Mouse (Mus musculus) liver, embryonic 11.5 days (tissue): ENCODE measurements around the gene Erlec1. TPM values are rescaled to one million over a fixed set of nuclear protein-coding genes. Genes with fewer than 3 reads are reported as not detected.

Experiments
- ATAC-seq: fragments of 200-750 bp; cut with Nextera tagmentation; replicated peaks from 2 replicates; pipeline ENCODE4 v1.8.0; 2017; ENCODE audit warnings: moderate number of reproducible peaks, mild to moderate bottlenecking, moderate TSS enrichment, moderate library complexity; ENCODE audit not compliant: low FRiP score
- DNase-seq: peaks from one replicate; pipeline ENCODE4 v3.0.0-alpha.2; 2017; ENCODE audit warnings: low spot score
- H3K27ac ChIP-seq: fragments of 300-500 bp; sonication (generic); 2 replicates; pipeline ENCODE4 v1.5.1; 2014; ENCODE audit warnings: mild to moderate bottlenecking, low read depth, low read length, control low read depth
- H3K27me3 ChIP-seq: fragments of 300-500 bp; sonication (generic); replicated peaks from 2 replicates; pipeline ENCODE4 v1.6.1; 2014; ENCODE audit warnings: low read length, mixed read lengths; ENCODE audit not compliant: control insufficient read depth, insufficient read depth
- H3K36me3 ChIP-seq: fragments of 300-500 bp; sonication (generic); 2 replicates; pipeline ENCODE4 v1.6.1; 2014; ENCODE audit warnings: mild to moderate bottlenecking, low read length, moderate library complexity, mixed read lengths; ENCODE audit not compliant: control insufficient read depth, insufficient read depth
- H3K4me1 ChIP-seq: fragments of 300-500 bp; sonication (generic); replicated peaks from 2 replicates; pipeline ENCODE4 v1.6.1; 2014; ENCODE audit warnings: low read length, mixed read lengths; ENCODE audit not compliant: control insufficient read depth, insufficient read depth
- H3K4me2 ChIP-seq: fragments of 300-500 bp; sonication (generic); 2 replicates; pipeline ENCODE4 v1.6.1; 2014; ENCODE audit warnings: mild to moderate bottlenecking, control low read depth, moderate library complexity
- H3K4me3 ChIP-seq: fragments of 300-500 bp; sonication (generic); 2 replicates; pipeline ENCODE4 v1.5.1; 2014; ENCODE audit warnings: low read depth, low read length, control low read depth
- H3K9ac ChIP-seq: fragments of 300-500 bp; sonication (generic); 2 replicates; pipeline ENCODE4 v1.6.1; 2014; ENCODE audit warnings: low read depth, low read length, control low read depth
- H3K9me3 ChIP-seq: fragments of 300-500 bp; sonication (generic); 2 replicates; pipeline ENCODE4 v1.6.1; 2016; ENCODE audit warnings: low read length, inconsistent platforms, mixed read lengths; ENCODE audit not compliant: control insufficient read depth
- WGBS: fragments of 180-500 bp; shearing (Covaris S2); extraction: QIAGEN DNeasy Blood & Tissue Kit; methylation state at CpG from one replicate; pipeline ENCODE4 v1.1.7; 2014; 5-methylcytosine and 5-hydroxymethylcytosine counted together
- polyA plus RNA-seq: library from polyadenylated mRNA; unstranded; fragments of >200 nt; fragmentation: Nextera tagmentation; extraction: Ambion mirVana; gene quantifications from 2 replicates; pipeline ENCODE4 v1.2.1, GENCODE M21; 2014

Erlec1 gene
- polyA plus RNA-seq, 1 experiment from 2014 or later = 8.1 TPM

DNA sequence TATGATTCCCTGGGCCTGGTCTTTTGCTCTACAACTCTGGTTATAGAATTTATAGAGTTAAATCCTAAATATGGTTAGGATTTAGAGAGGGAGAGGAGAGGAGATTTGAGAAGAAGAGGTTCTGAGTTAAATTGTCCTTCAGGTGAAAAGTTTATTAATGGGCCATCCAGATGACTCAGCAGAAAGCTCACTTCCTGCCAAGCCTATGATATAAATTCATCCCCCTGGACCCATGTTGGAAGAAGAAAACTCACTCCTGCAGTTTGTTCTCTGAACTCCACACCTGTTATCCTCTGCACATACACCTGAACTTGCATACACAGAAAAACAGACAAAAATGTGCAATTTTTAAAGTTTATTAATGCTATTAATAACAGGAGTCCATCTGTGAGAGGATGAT, 54.8 kb downstream of the Erlec1 start:
- no peaks in the 10 kb centered on the region for H3K9me3 ChIP-seq
- no peak overlapping the region for H3K9ac ChIP-seq
- H3K27me3 ChIP-seq = no peaks in the 10 kb centered on the region
- DNase-seq (no peak), ATAC-seq (no peak)
- H3K27ac ChIP-seq = no peak overlapping the region
- H3K4me1 ChIP-seq = no peaks in the 10 kb centered on the region
- H3K36me3 ChIP-seq = no peaks in the 10 kb centered on the region
- no peak overlapping the region for H3K4me3 ChIP-seq
- no peak overlapping the region for H3K4me2 ChIP-seq

DNA sequence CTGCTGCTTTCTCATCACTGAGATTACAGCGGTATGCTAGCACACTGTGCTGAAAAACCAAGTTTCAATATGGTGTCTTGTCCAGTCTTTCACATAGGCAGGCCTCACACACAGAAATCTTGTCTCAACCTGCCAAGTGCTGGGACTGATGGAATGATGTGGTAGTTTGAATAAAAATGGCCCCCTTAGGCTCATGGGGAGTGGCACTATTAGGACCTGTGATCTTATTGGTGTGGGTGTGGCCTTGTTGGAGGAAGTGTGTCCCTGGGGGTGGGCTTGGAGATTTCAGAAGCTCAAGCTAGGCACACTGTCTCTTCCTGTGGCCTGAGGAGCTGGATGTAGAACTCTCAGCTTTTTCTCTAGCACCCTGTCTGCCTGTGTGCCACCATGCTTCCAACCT, 57.9 kb downstream of the Erlec1 start:
- ATAC-seq (no peak), DNase-seq (no peak)
- no peaks in the 10 kb centered on the region for H3K27me3 ChIP-seq
- H3K4me1 ChIP-seq = no peaks in the 10 kb centered on the region
- WGBS = 88% methylated on average over 1 of the region's 1 CpGs
- no peak overlapping the region for H3K4me3 ChIP-seq
- no peak overlapping the region for H3K27ac ChIP-seq
- H3K9me3 ChIP-seq = no peaks in the 10 kb centered on the region
- no peak overlapping the region for H3K4me2 ChIP-seq
- H3K9ac ChIP-seq = no peak overlapping the region
- H3K36me3 ChIP-seq = no peaks in the 10 kb centered on the region

DNA sequence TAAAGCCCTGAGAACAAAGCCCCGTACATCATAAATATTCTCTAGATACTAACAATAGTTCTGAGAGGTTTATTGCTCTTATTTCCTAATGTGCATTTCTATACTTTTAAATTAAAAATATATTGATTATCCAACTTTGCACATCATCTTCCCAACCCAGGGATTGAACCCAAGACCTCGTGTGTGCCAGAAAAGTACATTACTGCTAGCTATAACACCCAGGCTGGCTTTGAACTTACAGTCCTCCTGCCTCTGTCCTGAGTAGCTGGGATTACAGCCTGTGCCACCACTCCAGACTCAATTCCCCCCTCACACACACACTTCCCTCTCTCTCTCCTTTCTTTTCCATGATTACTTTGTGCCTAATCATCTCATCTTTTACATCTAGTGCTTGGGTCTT, 66.0 kb downstream of the Erlec1 start:
- no peaks in the 10 kb centered on the region for H3K4me1 ChIP-seq
- no peaks in the 10 kb centered on the region; the same call in 1 of the 2 replicates for H3K27me3 ChIP-seq
- no peak overlapping the region for H3K4me2 ChIP-seq
- no peak overlapping the region for H3K27ac ChIP-seq
- DNase-seq = no peak
- H3K9ac ChIP-seq = no peak overlapping the region
- ATAC-seq = no peak
- H3K36me3 ChIP-seq = no peaks in the 10 kb centered on the region
- H3K9me3 ChIP-seq = no peaks in the 10 kb centered on the region
- no peak overlapping the region for H3K4me3 ChIP-seq
- 80% methylated on average over 2 of the region's 2 CpGs for WGBS

DNA sequence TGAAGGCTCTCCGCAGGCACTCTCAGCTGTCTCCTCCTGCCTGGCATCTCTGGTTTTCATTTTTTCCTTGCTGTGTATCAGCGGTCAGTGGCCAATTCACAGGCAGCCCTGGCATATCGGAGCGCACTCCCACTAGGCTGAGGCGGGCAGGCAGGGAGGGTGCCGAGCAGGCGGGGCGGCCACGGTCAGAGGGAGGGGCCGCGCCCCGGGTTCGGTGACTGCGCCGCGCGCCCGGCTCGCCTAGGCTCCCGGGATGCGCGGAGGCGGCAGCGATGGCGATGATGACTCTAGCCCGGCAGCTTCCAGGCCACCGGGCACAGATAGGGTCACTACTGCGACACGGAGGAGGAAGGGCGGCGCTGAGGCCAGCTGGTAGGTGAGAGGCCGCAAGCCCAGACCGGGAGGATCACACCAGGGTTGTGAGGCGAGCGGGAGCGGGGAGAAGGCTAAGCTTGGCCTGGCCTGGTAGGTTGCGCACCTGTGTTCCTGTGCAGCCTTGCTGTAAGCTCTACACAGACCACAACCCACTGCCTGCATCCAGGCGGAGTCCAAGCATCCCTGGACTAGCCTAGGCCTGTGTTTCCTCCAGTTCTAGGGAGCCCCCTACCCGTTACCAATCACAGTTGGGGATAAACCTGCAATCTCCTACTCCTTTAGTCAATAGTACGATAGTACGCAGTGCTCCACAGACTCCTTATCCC, 68.8 kb downstream of the Erlec1 start, which contains the start of the genes Gpr75 and Asb3:
Gene Gpr75, plus strand, starts transcription at position 188 of the 701 bp plus-strand sequence.
Gene Asb3, plus strand, starts transcription at position 246 of the 701 bp plus-strand sequence.
- no peaks in the 10 kb centered on the region for H3K4me1 ChIP-seq
- 6% methylated on average over 41 of the region's 41 CpGs for WGBS
- H3K9me3 ChIP-seq = no peaks in the 10 kb centered on the region
- no peak within 1 kb of the TSS for H3K27ac ChIP-seq
- H3K36me3 ChIP-seq = no peaks in the 10 kb centered on the region
- H3K9ac ChIP-seq = peak within 1 kb of the TSS; percentile 17; the same call in 1 of the 2 replicates
- H3K4me2 ChIP-seq = peak within 1 kb of the TSS; percentile 74
- no peaks in the 10 kb centered on the region; the same call in 1 of the 2 replicates for H3K27me3 ChIP-seq
- DNase-seq (peak; percentile 45), ATAC-seq (peak; percentile 80)
- H3K4me3 ChIP-seq = peak within 1 kb of the TSS; percentile 42

Other genes with a start within 250 kb of the Erlec1 start
- gene Psme4, start 182.6 kb downstream of the Erlec1 start, polyA plus RNA-seq = 18.9 and 20.6 TPM in 2 replicates
- gene Gpr75, start 69.0 kb downstream of the Erlec1 start, polyA plus RNA-seq = 0.10 TPM in 1 of 2 replicates, not detected in the other
- 18.9 and 21.8 TPM in 2 replicates for gene Asb3, start 68.9 kb downstream of the Erlec1 start, polyA plus RNA-seq
- 27.0 and 30.3 TPM in 2 replicates for gene Chac2, start 32.0 kb upstream of the Erlec1 start, polyA plus RNA-seq
- not detected in 2 replicates for gene Gm17332, start 228.1 kb upstream of the Erlec1 start, polyA plus RNA-seq